9 mouse cellular contexts compared by ENCODE assay signal in genomic region chrX:41614920-41615319, GRCm38 (mm10).
A peak's percentile ranks its signal among the peaks of the same experiment; 100 is the strongest.
DNase-seq lines count a peak whose midpoint lies in the region; ATAC-seq and TF ChIP-seq lines count a peak whose summit lies in the region.
"Had no signal": no experiment of that assay in that cellular context is flagged by ENCODE, and none has a peak within 500 bp of the region (broad histone marks: within the 10 kb centered on the region; RNA-seq: fewer than 3 reads in every experiment).

No protein-coding gene starts in this region.

- DNase-seq in cerebellum, postnatal 25 days = peak; percentile 8 to 15
- no peak for DNase-seq in cerebellum, adult 11-12 months
- peak; percentile 11 for DNase-seq in midbrain, embryonic 10.5 days (ENCODE audit: low spot score)
- peak; percentile 78 for DNase-seq in brain, embryonic 14.5 days (ENCODE audit: low read depth)
- peak; percentile 34 for DNase-seq in kidney, postnatal 14 days
- DNase-seq: liver, embryonic 13.5 days had no signal

- ATAC-seq in midbrain, embryonic 13.5 days = no peak
- ATAC-seq in midbrain, embryonic 16.5 days = peak; percentile 42; the same call in 1 of the 2 replicates
- no peak for ATAC-seq in erythroblast, adult 5-6 weeks (replicated peaks; ENCODE audit: low FRiP score, poor library complexity, severe bottlenecking)

- no peak overlapping the region for H3K27ac ChIP-seq in midbrain, embryonic 10.5 days (replicated peaks)
- no peak overlapping the region for H3K27ac ChIP-seq in midbrain, embryonic 13.5 days
- H3K27ac ChIP-seq in midbrain, embryonic 16.5 days (ENCODE audit: low read length) = no peak overlapping the region
- H3K27ac ChIP-seq: liver, embryonic 13.5 days had no signal

- no peak for TF ChIP-seq POLR2A in brain, embryonic 14.5 days (IDR thresholded peaks at IDR 0.05; ENCODE audit: borderline replicate concordance, extremely low read depth, insufficient read depth, insufficient read length, poor library complexity, severe bottlenecking)

- TF ChIP-seq CTCF in brain, embryonic 14.5 days (IDR thresholded peaks at IDR 0.05; ENCODE audit: borderline replicate concordance, extremely low read depth, insufficient read depth, insufficient read length) = peak; percentile 63; the same call in 1 of the 2 replicates

- WGBS in midbrain, embryonic 10.5 days = 57% methylated on average over 2 of the region's 2 CpGs
- 28% methylated on average over 2 of the region's 2 CpGs for WGBS in midbrain, embryonic 13.5 days
- 28% methylated on average over 2 of the region's 2 CpGs for WGBS in midbrain, embryonic 16.5 days

- H3K9ac ChIP-seq in midbrain, embryonic 13.5 days (replicated peaks) = no peak overlapping the region
- H3K9ac ChIP-seq in midbrain, embryonic 16.5 days (ENCODE audit: low read depth, low read length) = no peak overlapping the region
- H3K9ac ChIP-seq: liver, embryonic 13.5 days had no signal

- no peak overlapping the region for H3K4me3 ChIP-seq in midbrain, embryonic 10.5 days
- H3K4me3 ChIP-seq in midbrain, embryonic 13.5 days (replicated peaks) = no peak overlapping the region
- H3K4me3 ChIP-seq in midbrain, embryonic 16.5 days (ENCODE audit: low read depth, low read length) = no peak overlapping the region
- H3K4me3 ChIP-seq: liver, embryonic 13.5 days had no signal

- no peaks in the 10 kb centered on the region for H3K27me3 ChIP-seq in midbrain, embryonic 10.5 days (ENCODE audit: low read depth, poor library complexity, severe bottlenecking)
- no peaks in the 10 kb centered on the region for H3K27me3 ChIP-seq in midbrain, embryonic 13.5 days
- H3K27me3 ChIP-seq in midbrain, embryonic 16.5 days (ENCODE audit: control insufficient read depth, insufficient read depth, low read depth, low read length) = no peaks in the 10 kb centered on the region
- H3K27me3 ChIP-seq: liver, embryonic 13.5 days had no signal

- H3K4me1 ChIP-seq in midbrain, embryonic 10.5 days = no peaks in the 10 kb centered on the region
- H3K4me1 ChIP-seq in midbrain, embryonic 13.5 days (replicated peaks) = no peaks in the 10 kb centered on the region
- no peaks in the 10 kb centered on the region for H3K4me1 ChIP-seq in midbrain, embryonic 16.5 days (ENCODE audit: control insufficient read depth, insufficient read depth, low read length)
- H3K4me1 ChIP-seq: liver, embryonic 13.5 days had no signal

- H3K9me3 ChIP-seq in midbrain, embryonic 10.5 days (replicated peaks) = no peaks in the 10 kb centered on the region
- H3K9me3 ChIP-seq in midbrain, embryonic 13.5 days = no peaks in the 10 kb centered on the region
- H3K9me3 ChIP-seq in midbrain, embryonic 16.5 days (replicated peaks; ENCODE audit: control insufficient read depth, low read length, poor library complexity, severe bottlenecking) = no peaks in the 10 kb centered on the region
- H3K9me3 ChIP-seq: liver, embryonic 13.5 days had no signal

- H3K4me2 ChIP-seq in midbrain, embryonic 13.5 days (replicated peaks) = no peak overlapping the region
- no peak overlapping the region for H3K4me2 ChIP-seq in midbrain, embryonic 16.5 days (ENCODE audit: low read length)
- H3K4me2 ChIP-seq: liver, embryonic 13.5 days had no signal

- no peaks in the 10 kb centered on the region for H3K36me3 ChIP-seq in midbrain, embryonic 10.5 days
- H3K36me3 ChIP-seq in midbrain, embryonic 13.5 days = 0 out of 2 replicates have a peak, but pooled peaks cover 2% of the 10 kb centered on the region
- no peaks in the 10 kb centered on the region for H3K36me3 ChIP-seq in midbrain, embryonic 16.5 days (ENCODE audit: control insufficient read depth, insufficient read depth, low read length)
- H3K36me3 ChIP-seq: liver, embryonic 13.5 days had no signal
